Mouse (Mus musculus) bone marrow macrophage, adult 2 months (primary cell): ENCODE data around the gene Arhgef16. TPM values are rescaled to one million over a fixed set of nuclear protein-coding genes. Genes with fewer than 3 reads are reported as not detected.

ENCODE experiments used
- H3K27ac ChIP-seq: 2 replicates; pipeline ENCODE4 v1.5.1; 2012; ENCODE audit warnings: low read depth, low read length; ENCODE audit not compliant: insufficient read depth
- H3K4me1 ChIP-seq: 2 replicates; pipeline ENCODE4 v1.6.1; 2012; ENCODE audit warnings: low read length; ENCODE audit not compliant: control insufficient read depth, insufficient read depth
- H3K4me3 ChIP-seq: 2 replicates; pipeline ENCODE4 v1.5.1; 2012; ENCODE audit warnings: mild to moderate bottlenecking, low read length, moderate library complexity; ENCODE audit not compliant: insufficient read depth
- CTCF ChIP-seq: IDR thresholded peaks from 2 replicates; pipeline ENCODE4 v1.5.1; 2012; ENCODE audit warnings: low read depth, mild to moderate bottlenecking, low read length, moderate library complexity
- POLR2A ChIP-seq: IDR thresholded peaks from 2 replicates; pipeline ENCODE4 v1.6.1; 2012; ENCODE audit warnings: mild to moderate bottlenecking, low read depth, low read length, borderline replicate concordance
- polyA plus RNA-seq: library from polyadenylated mRNA; stranded (reverse); fragments of >200 nt; gene quantifications from 2 replicates; pipeline ENCODE4 v1.2.4, GENCODE M21; 2012; ENCODE audit not compliant: missing spikeins, insufficient read depth, insufficient read length

Gene Arhgef16
- polyA plus RNA-seq, 1 experiment: not detected

- no peak for TF ChIP-seq CTCF
- TF ChIP-seq POLR2A: no peak
- H3K27ac ChIP-seq: no peak overlapping the region
- no peak overlapping the region for H3K4me3 ChIP-seq
- no peaks in the 10 kb centered on the region for H3K4me1 ChIP-seq
These were observed 27.4 kb upstream of the Arhgef16 start for GRCm38 (mm10) chr4:154328836-154329235.

- no peak for TF ChIP-seq POLR2A
- no peak for TF ChIP-seq CTCF
- Histone ChIP-seq H3K4me3 (no peak overlapping the region), H3K27ac (no peak overlapping the region), H3K4me1 (no peaks in the 10 kb centered on the region)
These were observed 27.0 kb upstream of the Arhgef16 start for GRCm38 (mm10) chr4:154328431-154328830.

GRCm38 (mm10) chr4:154325410-154325809 lies 23.9 kb upstream of the Arhgef16 start:
- no peak overlapping the region for H3K4me3 ChIP-seq
- H3K27ac ChIP-seq: no peak overlapping the region
- H3K4me1 ChIP-seq: no peaks in the 10 kb centered on the region
- TF ChIP-seq POLR2A (no peak), CTCF (no peak)

GRCm38 (mm10) chr4:154313622-154313967 lies 12.1 kb upstream of the Arhgef16 start:
- H3K4me3 ChIP-seq: no peak overlapping the region
- H3K27ac ChIP-seq: no peak overlapping the region
- H3K4me1 ChIP-seq: no peaks in the 10 kb centered on the region
- TF ChIP-seq POLR2A: no peak
- no peak for TF ChIP-seq CTCF

- TF ChIP-seq CTCF (no peak), POLR2A (no peak)
- Histone ChIP-seq H3K4me1 (no peaks in the 10 kb centered on the region), H3K4me3 (no peak overlapping the region), H3K27ac (no peak overlapping the region)
These were observed 11.6 kb upstream of the Arhgef16 start for GRCm38 (mm10) chr4:154312935-154313621.

- TF ChIP-seq POLR2A: no peak
- TF ChIP-seq CTCF: no peak
- Histone ChIP-seq H3K4me1 (no peaks in the 10 kb centered on the region), H3K27ac (no peak overlapping the region), H3K4me3 (no peak overlapping the region)
These were observed 10.8 kb upstream of the Arhgef16 start for GRCm38 (mm10) chr4:154312143-154312812.

- no peak overlapping the region for H3K27ac ChIP-seq
- H3K4me3 ChIP-seq: no peak overlapping the region
- TF ChIP-seq CTCF (no peak), POLR2A (no peak)
- no peaks in the 10 kb centered on the region for H3K4me1 ChIP-seq
These were observed 9.2 kb upstream of the Arhgef16 start for GRCm38 (mm10) chr4:154310576-154311262.

GRCm38 (mm10) chr4:154309131-154309530 lies 7.7 kb upstream of the Arhgef16 start:
- no peak for TF ChIP-seq CTCF
- no peak for TF ChIP-seq POLR2A
- Histone ChIP-seq H3K4me1 (no peaks in the 10 kb centered on the region), H3K4me3 (no peak overlapping the region), H3K27ac (no peak overlapping the region)

- H3K4me1 ChIP-seq: no peaks in the 10 kb centered on the region
- TF ChIP-seq POLR2A (no peak), CTCF (no peak)
- H3K27ac ChIP-seq: no peak overlapping the region
- peak overlapping the region; percentile 11; the same call in 1 of the 2 replicates for H3K4me3 ChIP-seq
These were observed 1.8 kb downstream of the Arhgef16 start for GRCm38 (mm10) chr4:154299541-154300271.

GRCm38 (mm10) chr4:154297761-154298160 lies 3.7 kb downstream of the Arhgef16 start:
- Histone ChIP-seq H3K4me3 (no peak overlapping the region), H3K27ac (no peak overlapping the region), H3K4me1 (no peaks in the 10 kb centered on the region)
- TF ChIP-seq POLR2A: no peak
- no peak for TF ChIP-seq CTCF
